ENCODE assay signal across 8 mouse cellular contexts in the genomic region with DNA sequence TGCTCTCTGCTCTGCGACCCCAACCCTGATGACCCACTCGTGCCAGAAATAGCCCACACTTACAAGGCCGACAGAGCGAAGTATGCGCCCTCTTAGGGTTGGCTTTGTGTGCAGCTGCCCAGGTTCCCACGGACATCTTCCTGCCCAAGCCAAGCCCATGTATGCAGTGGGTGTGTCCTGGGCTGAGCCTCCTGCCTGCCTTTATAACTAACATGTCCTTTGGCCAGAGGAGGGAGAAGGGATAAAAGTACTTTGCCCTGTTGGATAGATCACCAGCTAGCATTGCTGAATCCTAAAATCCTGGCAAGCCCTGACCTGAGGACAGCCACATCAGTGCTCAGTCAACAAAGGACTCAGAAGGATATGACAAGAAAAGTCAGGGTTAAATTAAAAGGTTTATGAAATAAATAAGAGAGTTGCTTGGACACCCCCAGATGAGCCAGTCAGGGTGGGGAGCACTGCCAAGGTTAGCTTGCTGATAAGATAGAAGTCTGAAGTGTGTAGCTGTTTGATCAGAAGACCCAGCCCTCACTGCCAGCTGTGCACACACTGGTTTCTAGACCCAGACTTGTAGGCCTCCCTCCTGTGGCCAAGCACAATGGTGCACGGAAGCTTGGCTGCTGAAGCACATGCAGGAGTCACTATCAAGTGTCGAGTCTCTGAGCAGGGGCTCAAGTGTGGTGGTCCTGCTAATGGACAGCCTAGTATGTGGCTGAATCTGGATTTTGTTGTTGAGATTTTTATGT. TPM values are rescaled to one million over a fixed set of nuclear protein-coding genes. Genes with fewer than 3 reads are reported as not detected.
DNase-seq lines count a peak whose midpoint lies in the region; ATAC-seq lines count a peak whose summit lies in the region.
"Had no signal": no experiment of that assay in that cellular context is flagged by ENCODE, and none has a peak within 500 bp of the region (broad histone marks: within the 10 kb centered on the region; RNA-seq: fewer than 3 reads in every experiment).

No protein-coding gene starts in this region.

- H3K9ac ChIP-seq in kidney, embryonic 14.5 days (ENCODE audit: low read depth, low read length): no peak overlapping the region
- peak overlapping the region; percentile 37; the same call in 1 of the 2 replicates for H3K9ac ChIP-seq in liver, embryonic 16.5 days (ENCODE audit: low read depth, low read length)

- 0 out of 2 replicates have a peak, but pooled peaks cover 5% of the 10 kb centered on the region for H3K36me3 ChIP-seq in kidney, embryonic 14.5 days (ENCODE audit: control insufficient read depth, insufficient read depth, low read length)
- no peaks in the 10 kb centered on the region for H3K36me3 ChIP-seq in liver, embryonic 16.5 days (ENCODE audit: control insufficient read depth, insufficient read depth)

- H3K4me3 ChIP-seq in kidney, embryonic 14.5 days (ENCODE audit: low read length): no peak overlapping the region
- no peak overlapping the region for H3K4me3 ChIP-seq in liver, embryonic 16.5 days (ENCODE audit: low read depth, low read length)

- peak; percentile 69 for DNase-seq in kidney, adult 9 months
- peak; percentile 36 for DNase-seq in NIH3T3 (ENCODE audit: low read depth)
- DNase-seq in urinary bladder, adult 18-20 months (ENCODE audit: low spot score in 2 of 2): no peak
- DNase-seq: right cerebral cortex, postnatal 14 days had no signal

- no peaks in the 10 kb centered on the region for H3K27me3 ChIP-seq in kidney, embryonic 14.5 days (ENCODE audit: control insufficient read depth, insufficient read depth, low read length)
- H3K27me3 ChIP-seq in liver, embryonic 16.5 days (ENCODE audit: control insufficient read depth, insufficient read depth, low read depth, low read length): no peaks in the 10 kb centered on the region

- no peak overlapping the region for H3K4me2 ChIP-seq in kidney, embryonic 14.5 days (replicated peaks; ENCODE audit: low read depth, low read length)
- peak overlapping the region; percentile 35 for H3K4me2 ChIP-seq in liver, embryonic 16.5 days (ENCODE audit: low read depth, low read length)

- ATAC-seq in kidney, embryonic 14.5 days (ENCODE audit: low FRiP score, low TSS enrichment): no peak
- peak; percentile 44; the same call in 1 of the 2 replicates for ATAC-seq in erythroblast, adult 5-6 weeks (replicated peaks; ENCODE audit: low FRiP score, poor library complexity, severe bottlenecking)
- ATAC-seq in liver, embryonic 16.5 days (ENCODE audit: low read depth): peak; percentile 85
- ATAC-seq in activated CD4-positive, CD25-positive, alpha-beta regulatory T cell, adult 4 months: no peak

- peaks cover 1% of the 10 kb centered on the region; the same call in 1 of the 2 replicates for H3K4me1 ChIP-seq in kidney, embryonic 14.5 days (ENCODE audit: control insufficient read depth, insufficient read depth, low read length)
- H3K4me1 ChIP-seq in liver, embryonic 16.5 days (ENCODE audit: control insufficient read depth, low read depth, low read length): peaks cover 20% of the 10 kb centered on the region

- H3K9me3 ChIP-seq in kidney, embryonic 14.5 days (ENCODE audit: control insufficient read depth, low read length): no peaks in the 10 kb centered on the region
- H3K9me3 ChIP-seq in liver, embryonic 16.5 days (replicated peaks; ENCODE audit: control insufficient read depth, low read length): no peaks in the 10 kb centered on the region

- 76% methylated on average over 8 of the region's 8 CpGs for WGBS in kidney, embryonic 14.5 days
- WGBS in liver, embryonic 16.5 days (ENCODE audit: insufficient replicate concordance): 48% methylated on average over 8 of the region's 8 CpGs

- no peak overlapping the region for H3K27ac ChIP-seq in kidney, embryonic 14.5 days (ENCODE audit: low read depth, low read length)
- peak overlapping the region; percentile 47 for H3K27ac ChIP-seq in liver, embryonic 16.5 days (ENCODE audit: low read length)

RNA-seq across cellular contexts. Expression of gene Dbnl, which starts 5.9 kb away (rescaled TPM):
- polyA plus RNA-seq in kidney, embryonic 14.5 days (2014; fragmentation: Nextera tagmentation; extraction: Ambion mirVana): 93.7 and 113 TPM in 2 replicates
- total RNA-seq in erythroblast, adult 5-6 weeks (2015; ENCODE audit: low replicate concordance): 14.4 and 17.1 TPM in 2 replicates
- total RNA-seq in erythroblast, adult 5-6 weeks (2017; ENCODE audit: low replicate concordance): 26.0 and 32.9 TPM in 2 replicates
- polyA plus RNA-seq in liver, embryonic 16.5 days (2015; fragmentation: Nextera tagmentation; extraction: Ambion mirVana): 43.5 and 43.9 TPM in 2 replicates
- 100 to 1,000 TPM; 119 to 149 TPM for polyA plus RNA-seq in activated CD4-positive, CD25-positive, alpha-beta regulatory T cell, adult 4 months (2017; shearing (Covaris generic))

RNA-seq across cellular contexts. Expression of gene Urgcp, which starts 20.2 kb away (rescaled TPM):
- polyA plus RNA-seq in kidney, embryonic 14.5 days (2014; fragmentation: Nextera tagmentation; extraction: Ambion mirVana): 9.9 and 15.1 TPM in 2 replicates
- 0.19 and 2.3 TPM in 2 replicates for total RNA-seq in erythroblast, adult 5-6 weeks (2015; ENCODE audit: low replicate concordance)
- total RNA-seq in erythroblast, adult 5-6 weeks (2017; ENCODE audit: low replicate concordance): 1.2 and 3.2 TPM in 2 replicates
- 8.4 and 9.4 TPM in 2 replicates for polyA plus RNA-seq in liver, embryonic 16.5 days (2015; fragmentation: Nextera tagmentation; extraction: Ambion mirVana)
- 1 to 10 TPM; 3.7 to 6.1 TPM for polyA plus RNA-seq in activated CD4-positive, CD25-positive, alpha-beta regulatory T cell, adult 4 months (2017; shearing (Covaris generic))

RNA-seq across cellular contexts. Expression of gene Pgam2, which starts 21.2 kb away (rescaled TPM):
- 3.3 and 4.4 TPM in 2 replicates for polyA plus RNA-seq in kidney, embryonic 14.5 days (2014; fragmentation: Nextera tagmentation; extraction: Ambion mirVana)
- not detected in 2 replicates for total RNA-seq in erythroblast, adult 5-6 weeks (2015; ENCODE audit: low replicate concordance)
- not detected in 2 replicates for total RNA-seq in erythroblast, adult 5-6 weeks (2017; ENCODE audit: low replicate concordance)
- 7.7 and 15.3 TPM in 2 replicates for polyA plus RNA-seq in liver, embryonic 16.5 days (2015; fragmentation: Nextera tagmentation; extraction: Ambion mirVana)
- 1 to 10 TPM; 1.3 to 1.5 TPM for polyA plus RNA-seq in activated CD4-positive, CD25-positive, alpha-beta regulatory T cell, adult 4 months (2017; shearing (Covaris generic))

RNA-seq across cellular contexts. Expression of gene Polm, which starts 55.4 kb away (rescaled TPM):
- 6.6 and 9.1 TPM in 2 replicates for polyA plus RNA-seq in kidney, embryonic 14.5 days (2014; fragmentation: Nextera tagmentation; extraction: Ambion mirVana)
- total RNA-seq in erythroblast, adult 5-6 weeks (2015; ENCODE audit: low replicate concordance): 0.58 and 3.3 TPM in 2 replicates
- total RNA-seq in erythroblast, adult 5-6 weeks (2017; ENCODE audit: low replicate concordance): 0.28 and 1.5 TPM in 2 replicates
- polyA plus RNA-seq in liver, embryonic 16.5 days (2015; fragmentation: Nextera tagmentation; extraction: Ambion mirVana): 1.9 and 2.0 TPM in 2 replicates
- polyA plus RNA-seq in activated CD4-positive, CD25-positive, alpha-beta regulatory T cell, adult 4 months (2017; shearing (Covaris generic)): 10 to 100 TPM; 20.6 to 22.5 TPM

Comparison
In these comparisons a context has a peak if more than half of its experiments do, and no peak if none do; other contexts are left out.
1. DNase-seq: peak in kidney, adult 9 months (single experiment) and NIH3T3 (single experiment); none in urinary bladder, adult 18-20 months (0 of 2).
2. ATAC-seq: peak in erythroblast, adult 5-6 weeks (single experiment) and liver, embryonic 16.5 days (single experiment); none in kidney, embryonic 14.5 days (single experiment) and activated CD4-positive, CD25-positive, alpha-beta regulatory T cell, adult 4 months (single experiment).